7 mouse cellular contexts compared by ENCODE assay signal in the genomic region with DNA sequence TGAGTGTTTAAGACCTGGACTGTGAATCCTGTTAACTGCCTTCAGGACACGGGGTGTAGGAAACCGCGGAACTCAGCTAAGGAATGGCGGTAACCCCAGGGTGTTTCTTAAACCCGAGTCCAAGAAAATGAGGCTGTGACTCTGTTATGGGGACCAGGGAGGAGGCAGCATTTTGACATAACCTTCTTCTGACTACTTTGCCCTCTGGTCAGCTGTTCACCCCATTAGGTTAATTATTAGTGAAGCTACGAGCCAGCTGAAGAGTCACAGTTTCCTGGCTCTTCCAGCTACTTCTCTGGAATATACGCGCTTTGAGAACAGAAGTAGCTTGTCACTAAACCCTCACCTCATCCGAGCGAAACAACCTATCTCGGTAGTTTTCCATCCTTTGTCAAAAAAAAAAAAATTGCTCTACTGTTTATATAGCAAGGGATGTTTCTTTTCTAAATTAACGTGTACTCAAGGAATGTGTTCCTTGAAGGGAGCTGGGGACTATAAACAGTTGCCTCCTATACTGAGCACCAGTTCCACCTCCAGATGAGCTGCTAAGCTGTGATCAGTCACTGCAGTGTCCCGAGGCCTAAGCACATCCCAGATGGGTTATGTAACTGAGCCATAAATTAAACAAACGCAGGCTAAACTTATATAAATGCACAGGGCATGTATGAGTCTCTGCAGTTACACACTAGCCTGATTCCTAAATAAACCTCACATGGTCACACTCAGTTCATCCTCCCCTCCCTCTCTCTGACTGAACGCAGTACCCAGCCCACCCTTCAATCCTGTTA. TPM values are rescaled to one million over a fixed set of nuclear protein-coding genes. Genes with fewer than 3 reads are reported as not detected.
DNase-seq lines count a peak whose midpoint lies in the region; ATAC-seq lines count a peak whose summit lies in the region.

No protein-coding gene starts in this region.

- H3K27ac ChIP-seq in midbrain, embryonic 12.5 days (replicated peaks), result no peak overlapping the region
- no peak overlapping the region for H3K27ac ChIP-seq in midbrain, embryonic 11.5 days (ENCODE audit: low read depth, low read length)
- peak overlapping the region; percentile 68 for H3K27ac ChIP-seq in heart, embryonic 16.5 days (ENCODE audit: low read length)
- H3K27ac ChIP-seq in neural tube, embryonic 15.5 days (replicated peaks), result no peak overlapping the region

- H3K9me3 ChIP-seq in midbrain, embryonic 12.5 days, result no peaks in the 10 kb centered on the region
- H3K9me3 ChIP-seq in midbrain, embryonic 11.5 days (ENCODE audit: control insufficient read depth, low read length), result no peaks in the 10 kb centered on the region
- no peaks in the 10 kb centered on the region for H3K9me3 ChIP-seq in heart, embryonic 16.5 days (replicated peaks; ENCODE audit: control insufficient read depth, low read length)
- H3K9me3 ChIP-seq in neural tube, embryonic 15.5 days (replicated peaks), result no peaks in the 10 kb centered on the region

- no peaks in the 10 kb centered on the region for H3K36me3 ChIP-seq in midbrain, embryonic 12.5 days
- no peaks in the 10 kb centered on the region for H3K36me3 ChIP-seq in midbrain, embryonic 11.5 days (ENCODE audit: control insufficient read depth, insufficient read depth, low read length)
- H3K36me3 ChIP-seq in heart, embryonic 16.5 days (ENCODE audit: control insufficient read depth, insufficient read depth), result no peaks in the 10 kb centered on the region
- H3K36me3 ChIP-seq in neural tube, embryonic 15.5 days, result no peaks in the 10 kb centered on the region

- no peak overlapping the region for H3K9ac ChIP-seq in midbrain, embryonic 12.5 days (replicated peaks)
- H3K9ac ChIP-seq in midbrain, embryonic 11.5 days (ENCODE audit: low read length), result no peak overlapping the region
- peak overlapping the region; percentile 41; the same call in 1 of the 2 replicates for H3K9ac ChIP-seq in heart, embryonic 16.5 days (ENCODE audit: low read length)
- no peak overlapping the region for H3K9ac ChIP-seq in neural tube, embryonic 15.5 days (replicated peaks)

- H3K4me3 ChIP-seq in midbrain, embryonic 12.5 days, result no peak overlapping the region
- no peak overlapping the region for H3K4me3 ChIP-seq in midbrain, embryonic 11.5 days (ENCODE audit: low read depth, low read length)
- H3K4me3 ChIP-seq in heart, embryonic 16.5 days (ENCODE audit: low read length), result peak overlapping the region; percentile 18; the same call in 1 of the 2 replicates
- no peak overlapping the region for H3K4me3 ChIP-seq in neural tube, embryonic 15.5 days (replicated peaks)

- peaks cover 17% of the 10 kb centered on the region for H3K4me1 ChIP-seq in midbrain, embryonic 12.5 days
- peaks cover 4% of the 10 kb centered on the region; the same call in 1 of the 2 replicates for H3K4me1 ChIP-seq in midbrain, embryonic 11.5 days (ENCODE audit: control insufficient read depth, insufficient read depth, low read length)
- H3K4me1 ChIP-seq in heart, embryonic 16.5 days (ENCODE audit: control insufficient read depth, insufficient read depth, low read length), result peaks cover 45% of the 10 kb centered on the region
- peaks cover 32% of the 10 kb centered on the region for H3K4me1 ChIP-seq in neural tube, embryonic 15.5 days

- WGBS in midbrain, embryonic 12.5 days, result 59% methylated on average over 15 of the region's 15 CpGs
- 61% methylated on average over 15 of the region's 15 CpGs for WGBS in midbrain, embryonic 11.5 days
- 54% methylated on average over 15 of the region's 15 CpGs for WGBS in heart, embryonic 16.5 days
- WGBS in neural tube, embryonic 15.5 days, result 48% methylated on average over 15 of the region's 15 CpGs

- DNase-seq in midbrain, embryonic 11.5 days (ENCODE audit: low spot score, missing footprints), result no peak
- DNase-seq in kidney, postnatal 36 days, result peak; percentile 59 to 86
- DNase-seq in urinary bladder, postnatal 14 days (ENCODE audit: low spot score), result no peak

- peaks cover 21% of the 10 kb centered on the region for H3K27me3 ChIP-seq in midbrain, embryonic 12.5 days
- H3K27me3 ChIP-seq in midbrain, embryonic 11.5 days (ENCODE audit: control insufficient read depth, insufficient read depth, low read length), result no peaks in the 10 kb centered on the region; the same call in 1 of the 2 replicates
- no peaks in the 10 kb centered on the region for H3K27me3 ChIP-seq in heart, embryonic 16.5 days (ENCODE audit: control insufficient read depth, insufficient read depth, low read length)
- no peaks in the 10 kb centered on the region for H3K27me3 ChIP-seq in neural tube, embryonic 15.5 days (replicated peaks)

- peak overlapping the region; percentile 0; the same call in 1 of the 2 replicates for H3K4me2 ChIP-seq in midbrain, embryonic 12.5 days (replicated peaks)
- no peak overlapping the region for H3K4me2 ChIP-seq in midbrain, embryonic 11.5 days
- H3K4me2 ChIP-seq in heart, embryonic 16.5 days (ENCODE audit: low read depth, low read length), result peak overlapping the region; percentile 50
- H3K4me2 ChIP-seq in neural tube, embryonic 15.5 days, result peak overlapping the region; percentile 37

- no peak for ATAC-seq in midbrain, embryonic 12.5 days (ENCODE audit: low FRiP score, low read depth)
- no peak for ATAC-seq in midbrain, embryonic 11.5 days (ENCODE audit: low FRiP score)
- no peak for ATAC-seq in heart, embryonic 16.5 days (replicated peaks; ENCODE audit: extremely low read depth, insufficient read depth, low FRiP score)
- no peak for ATAC-seq in neural tube, embryonic 15.5 days (ENCODE audit: low FRiP score)
- no peak for ATAC-seq in megakaryocyte progenitor cell, adult 5-6 weeks (replicated peaks; ENCODE audit: poor library complexity)

RNA-seq across cellular contexts. Expression of gene Ablim1, which starts 39.4 kb away (rescaled TPM):
- polyA plus RNA-seq in midbrain, embryonic 12.5 days (2016; fragmentation: Nextera tagmentation; extraction: Ambion mirVana), result 23.5 and 24.0 TPM in 2 replicates
- 18.3 and 21.7 TPM in 2 replicates for polyA plus RNA-seq in midbrain, embryonic 11.5 days (2014; fragmentation: Nextera tagmentation; extraction: Ambion mirVana)
- polyA plus RNA-seq in heart, embryonic 16.5 days (2015; fragmentation: Nextera tagmentation; extraction: Ambion mirVana), result 72.6 and 76.3 TPM in 2 replicates
- 58.6 and 58.7 TPM in 2 replicates for polyA plus RNA-seq in neural tube, embryonic 15.5 days (2015; fragmentation: Nextera tagmentation; extraction: Ambion mirVana)
- 6.1 and 7.0 TPM in 2 replicates for total RNA-seq in megakaryocyte progenitor cell, adult 5-6 weeks (2015)
- total RNA-seq in megakaryocyte progenitor cell, adult 5-6 weeks (2017), result 6.7 and 8.1 TPM in 2 replicates

Comparison
In these comparisons a context has a peak if more than half of its experiments do, and no peak if none do; other contexts are left out.
1. DNase-seq: peak in kidney, postnatal 36 days (2 of 2); none in midbrain, embryonic 11.5 days (single experiment) and urinary bladder, postnatal 14 days (single experiment).